Mouse (Mus musculus): ENCODE measurements at regions not wholly inside any gene's neighbourhood (a gene's known extent, or its start where the extent isn't known, plus 50 kb on each side); places are given as distances from the start of the nearest gene placed in this dataset.

DNA sequence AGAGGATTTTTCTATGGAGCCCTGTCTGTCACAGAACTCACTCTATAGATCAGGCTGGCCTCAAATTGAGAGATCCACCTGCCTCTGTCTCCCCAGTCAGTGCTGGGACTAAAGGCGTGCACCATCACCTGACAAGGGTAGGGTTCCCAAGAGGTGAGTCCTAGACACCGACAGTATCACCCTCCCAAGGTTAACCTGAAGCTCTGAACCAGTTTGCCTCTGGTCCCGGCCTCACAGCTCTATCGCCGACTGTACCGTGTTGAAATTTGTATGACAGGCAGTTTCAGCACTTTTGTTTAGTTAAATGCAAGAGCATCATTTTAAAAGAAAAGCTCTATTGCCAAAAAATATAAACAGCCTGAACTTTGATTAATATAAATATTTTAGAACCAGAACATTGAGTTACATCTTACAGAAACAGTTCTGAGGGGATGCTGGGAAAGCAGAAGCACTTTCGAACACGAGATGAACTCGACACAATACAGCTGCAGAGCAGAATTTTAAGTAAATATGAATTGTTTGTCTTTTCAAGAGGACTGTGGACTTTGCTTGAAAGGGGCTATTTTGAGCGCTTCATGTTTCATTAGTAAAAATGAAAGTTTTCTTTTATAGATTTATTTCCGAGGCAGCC lies 189.2 kb upstream of the Adgrl2 start:
- in situ Hi-C loops (cut with MboI, MseI): no loop called here

DNA sequence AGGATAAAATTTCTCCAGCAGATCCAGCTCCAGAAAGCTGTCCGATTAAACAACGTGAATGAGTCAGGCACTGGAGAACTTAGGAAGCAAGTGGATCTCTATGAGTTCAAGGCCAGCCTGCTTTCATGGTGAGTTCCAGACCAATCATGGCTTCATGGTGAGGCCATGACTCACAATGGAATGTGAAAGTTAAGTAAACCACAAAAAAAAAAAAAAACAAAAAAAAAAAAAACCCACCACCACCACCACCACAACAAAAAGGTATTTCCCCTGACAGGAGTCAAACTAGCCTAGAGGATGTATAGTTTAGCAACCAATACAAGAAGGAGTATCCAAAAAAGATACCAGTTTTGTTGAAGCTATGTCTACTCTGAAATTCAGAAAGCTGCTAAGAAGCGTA lies 188.5 kb upstream of the Adgrl2 start:
- in situ Hi-C loops (cut with MboI, MseI): no loop called here

DNA sequence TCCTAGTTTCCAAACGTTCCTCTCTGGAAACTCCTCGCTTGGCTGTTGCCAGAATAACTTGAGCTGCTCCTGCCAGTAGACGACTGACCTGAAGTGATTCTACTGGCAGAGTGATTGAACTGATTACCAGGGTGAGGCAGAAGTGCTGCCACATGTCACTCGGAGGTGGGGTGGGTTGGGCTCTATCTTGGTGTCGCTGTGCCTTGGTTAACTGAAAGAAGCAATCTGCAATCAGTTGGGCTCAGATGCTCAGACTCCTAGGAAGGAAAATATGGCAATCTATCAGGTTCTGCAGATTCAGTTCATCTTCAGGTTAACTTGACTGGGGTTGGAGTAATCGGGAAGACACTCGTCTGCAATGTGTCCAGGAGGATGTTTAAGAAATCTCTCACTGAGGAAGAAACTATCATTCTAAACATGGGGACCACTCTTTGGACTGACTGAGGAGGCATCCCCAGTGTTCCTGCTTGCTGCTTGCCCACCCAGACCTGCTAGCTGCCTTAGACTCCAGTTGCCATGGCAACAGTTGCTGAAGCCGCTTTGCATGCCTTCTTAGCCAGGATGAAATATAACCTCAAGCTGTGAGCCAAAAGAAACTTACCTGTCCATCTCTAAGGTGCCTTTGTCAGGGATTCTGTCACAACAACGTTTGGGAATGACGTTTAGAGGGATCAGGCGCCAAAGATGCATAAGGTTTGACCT lies 184.5 kb upstream of the Adgrl2 start:
- in situ Hi-C loops (cut with MboI, MseI): no loop called here

DNA sequence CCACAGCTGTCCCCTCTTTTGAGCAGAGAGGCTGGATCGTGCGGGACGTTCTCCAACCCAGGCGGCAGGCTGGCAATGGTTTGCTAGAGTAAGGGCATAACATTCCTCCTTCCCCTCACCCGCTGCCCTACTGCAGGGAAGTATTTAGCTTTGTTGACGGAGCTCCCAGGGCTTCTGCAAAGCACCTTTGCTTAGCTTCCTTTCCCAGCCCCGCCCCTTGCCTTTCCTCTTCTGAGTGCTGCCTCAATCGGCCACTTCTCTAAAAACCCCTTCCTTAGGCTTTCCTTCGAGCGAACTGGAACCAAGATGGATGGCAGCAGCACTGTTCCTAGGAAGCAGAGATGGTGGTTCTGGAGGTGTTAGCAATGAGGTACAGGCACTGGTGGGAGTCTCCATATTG lies 183.2 kb upstream of the Adgrl2 start:
- in situ Hi-C loops (cut with MboI, MseI): no loop called here

DNA sequence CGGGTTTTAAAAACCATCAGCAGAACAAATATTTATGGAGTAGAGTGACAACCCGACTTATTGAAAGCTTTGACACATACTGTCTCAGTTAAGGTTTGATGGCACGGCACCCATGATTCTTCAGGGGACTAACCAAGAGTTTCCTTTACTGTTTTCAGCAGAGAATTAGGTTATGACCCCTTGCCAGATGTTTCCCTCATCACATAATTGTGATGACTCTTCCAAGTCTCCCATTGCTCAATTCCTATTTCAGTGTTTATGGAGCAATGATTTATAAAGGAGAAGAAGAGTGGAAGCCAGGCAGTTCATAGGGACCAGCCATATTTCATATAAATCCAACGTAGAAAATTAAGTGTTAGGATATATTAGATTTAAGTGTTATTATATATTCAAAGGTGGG lies 181.4 kb upstream of the Adgrl2 start:
- in situ Hi-C loops (cut with MboI, MseI): no loop called here

DNA sequence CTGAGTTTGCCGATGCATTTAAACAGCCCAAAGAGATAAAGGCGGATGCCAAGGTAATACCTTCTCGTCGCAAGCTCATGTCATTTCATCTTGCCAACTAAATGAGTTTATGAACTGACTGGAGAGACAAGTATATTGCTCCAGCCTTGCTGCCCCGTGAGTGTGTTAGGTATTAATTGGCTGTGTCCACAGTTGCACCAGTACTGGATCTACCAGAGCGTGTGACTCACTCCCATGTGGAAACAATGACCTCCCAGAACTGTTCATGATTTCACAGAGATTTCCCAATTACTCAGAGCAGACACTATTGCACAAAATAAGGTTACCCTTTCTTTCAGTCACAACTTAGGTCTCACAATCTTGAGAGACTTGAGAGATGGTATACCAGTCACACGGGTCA lies 179.8 kb upstream of the Adgrl2 start:
- in situ Hi-C loops (cut with MboI, MseI): no loop called here

DNA sequence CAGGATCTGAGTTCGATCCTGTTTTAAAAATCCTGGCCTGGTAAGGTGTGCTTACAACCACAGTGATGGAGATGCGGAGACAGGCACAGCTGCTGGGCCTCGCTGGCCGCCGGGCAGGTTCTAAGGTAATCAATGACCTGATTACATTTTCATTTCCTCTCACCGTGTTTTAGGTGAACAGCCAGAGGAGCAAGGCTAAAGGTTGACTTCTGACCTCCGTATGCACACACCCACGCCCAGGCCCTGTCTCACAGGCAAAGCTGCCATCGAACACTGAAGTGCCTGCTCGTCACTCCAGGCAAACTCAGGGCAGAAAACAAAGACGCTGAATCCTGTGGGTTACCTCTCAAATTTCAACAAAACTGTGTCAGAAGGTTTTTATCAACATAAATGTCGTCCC lies 179.1 kb upstream of the Adgrl2 start:
- in situ Hi-C loops (cut with MboI, MseI): no loop called here

DNA sequence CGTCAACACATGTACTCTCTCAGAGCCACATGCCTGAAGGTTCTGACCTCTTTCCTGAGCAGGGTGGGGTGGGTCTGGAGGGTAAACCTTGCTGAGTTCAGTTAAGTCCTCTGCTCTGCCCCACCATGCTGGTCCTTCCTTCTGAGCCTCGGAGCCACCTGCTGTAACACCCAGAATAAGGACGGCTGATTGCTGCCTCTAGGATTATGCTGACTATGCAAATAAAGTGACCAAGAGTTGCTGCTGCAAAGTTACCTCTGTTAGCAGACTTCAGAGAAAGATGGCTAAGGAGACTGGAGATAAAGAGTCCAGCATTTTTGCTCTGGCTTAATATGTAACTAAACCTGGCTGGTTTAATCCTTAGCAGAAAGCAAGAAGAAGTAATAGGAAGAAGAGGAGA lies 177.6 kb upstream of the Adgrl2 start:
- in situ Hi-C loops (cut with MboI, MseI): no loop called here

DNA sequence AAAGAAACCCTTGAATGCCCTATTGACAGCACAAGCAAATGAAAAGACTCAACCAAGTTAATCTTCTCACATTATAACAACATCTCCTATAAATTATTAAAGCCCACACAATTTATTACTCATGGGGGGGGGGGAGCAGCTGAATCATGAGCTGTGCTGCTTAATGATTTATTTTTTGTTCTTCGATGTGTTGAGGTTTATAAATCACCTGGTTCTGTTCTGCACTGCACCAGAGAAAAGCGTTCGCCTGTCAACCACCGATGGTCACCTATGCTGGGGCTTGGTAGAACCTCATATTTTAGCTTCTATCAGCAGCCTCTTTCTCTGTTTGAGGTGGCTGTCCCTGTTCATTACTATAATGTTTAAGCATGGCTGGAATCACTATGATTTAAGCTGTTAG lies 174.4 kb upstream of the Adgrl2 start:
- in situ Hi-C loops (cut with MboI, MseI): no loop called here

DNA sequence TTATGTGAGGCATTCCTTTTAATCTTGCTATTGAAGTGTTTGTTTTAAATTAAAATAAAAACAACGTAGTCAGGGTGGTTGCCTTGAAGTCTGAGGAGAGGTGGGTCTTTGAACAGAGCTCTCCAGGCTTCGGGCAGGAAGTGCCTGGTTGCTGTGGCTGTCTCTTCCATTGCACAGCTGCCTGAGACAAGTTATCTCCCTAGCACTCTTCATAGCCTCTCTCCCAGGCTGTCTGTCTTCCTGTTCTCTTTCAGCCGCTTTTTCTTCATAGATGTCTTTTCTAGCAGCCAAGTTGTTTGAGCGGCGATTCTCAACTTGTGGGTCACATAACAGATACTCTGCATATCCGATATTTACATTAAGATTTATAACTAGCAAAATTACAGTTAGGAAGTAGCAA lies 173.2 kb upstream of the Adgrl2 start:
- in situ Hi-C loops (cut with MboI, MseI): no loop called here

DNA sequence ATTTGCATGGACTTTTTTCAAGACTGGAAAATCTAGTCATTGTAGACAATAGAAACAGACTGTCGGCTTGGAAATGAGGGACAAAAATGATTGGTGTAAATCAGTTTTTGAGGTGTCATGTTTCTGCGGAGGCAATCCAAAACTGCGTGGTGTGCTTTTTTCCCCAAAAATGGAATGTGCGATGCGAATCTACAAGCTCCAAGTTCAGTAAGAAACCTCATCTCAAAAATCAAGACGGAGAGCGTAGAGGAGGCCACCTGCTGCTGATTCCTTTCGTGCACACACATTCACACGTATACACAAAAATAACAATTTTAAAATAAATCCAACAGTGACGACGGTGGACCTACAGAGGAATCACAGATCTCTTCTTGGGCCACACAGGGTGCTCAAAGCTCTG lies 170.5 kb upstream of the Adgrl2 start:
- in situ Hi-C loops (cut with MboI, MseI): no loop called here

DNA sequence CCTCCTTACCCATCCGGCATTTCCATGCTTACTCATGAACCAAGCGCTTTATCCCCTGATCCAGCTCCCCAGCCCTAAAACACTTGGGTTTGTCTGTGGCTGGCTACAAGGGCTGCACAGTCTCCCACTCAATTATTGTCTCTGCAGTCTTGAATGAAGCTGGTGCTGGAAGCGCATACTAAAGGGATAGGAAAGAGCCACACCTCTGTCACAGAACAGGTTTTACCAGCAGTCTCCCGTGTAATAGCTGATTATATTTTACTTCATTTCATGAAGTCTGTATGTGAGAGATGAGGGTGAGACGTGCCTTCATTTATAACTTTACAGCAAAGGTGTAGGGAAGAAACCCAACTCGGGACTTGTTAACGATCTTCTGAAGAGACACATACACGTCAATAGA lies 167.0 kb upstream of the Adgrl2 start:
- in situ Hi-C loops (cut with MboI, MseI): no loop called here

DNA sequence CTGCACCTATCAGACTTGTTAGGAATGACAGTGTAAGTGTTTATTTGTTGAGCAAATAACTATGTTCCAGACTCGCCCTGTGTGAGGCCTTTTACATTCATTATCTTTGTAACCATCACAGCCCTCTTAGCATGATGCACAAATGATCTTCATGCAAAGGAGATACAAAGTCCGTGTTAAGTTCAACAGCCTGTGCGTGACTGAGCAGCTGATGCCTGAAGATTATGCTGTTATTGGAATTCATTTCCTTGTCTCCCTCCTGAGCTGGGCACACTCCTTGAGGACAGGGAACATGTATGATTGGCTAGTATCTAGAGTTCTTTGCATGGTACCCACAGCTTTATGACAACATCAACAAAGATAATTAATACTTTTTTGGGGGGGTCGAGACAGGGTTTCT lies 162.0 kb upstream of the Adgrl2 start:
- in situ Hi-C loops (cut with MboI, MseI): no loop called here

DNA sequence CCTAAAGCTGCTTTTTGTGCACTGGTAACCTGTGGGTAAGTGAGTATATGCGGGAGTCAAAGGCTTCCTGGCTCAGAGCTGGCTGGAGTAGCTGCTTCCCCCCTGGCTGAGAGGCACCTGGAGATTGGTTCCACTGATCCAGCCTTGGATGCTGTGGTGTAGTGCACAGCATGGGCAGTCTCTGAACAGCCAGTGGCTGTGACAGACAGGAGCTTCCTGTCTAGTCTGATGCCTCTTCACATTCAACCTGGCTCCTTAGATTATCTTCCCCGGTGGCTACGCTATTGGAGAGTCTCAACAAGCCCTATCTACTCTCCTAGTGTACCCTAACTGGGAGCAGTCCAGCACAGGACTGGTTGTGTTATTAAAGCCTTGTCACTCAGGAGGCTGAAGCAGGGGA lies 160.4 kb upstream of the Adgrl2 start:
- in situ Hi-C loops (cut with MboI, MseI): no loop called here

DNA sequence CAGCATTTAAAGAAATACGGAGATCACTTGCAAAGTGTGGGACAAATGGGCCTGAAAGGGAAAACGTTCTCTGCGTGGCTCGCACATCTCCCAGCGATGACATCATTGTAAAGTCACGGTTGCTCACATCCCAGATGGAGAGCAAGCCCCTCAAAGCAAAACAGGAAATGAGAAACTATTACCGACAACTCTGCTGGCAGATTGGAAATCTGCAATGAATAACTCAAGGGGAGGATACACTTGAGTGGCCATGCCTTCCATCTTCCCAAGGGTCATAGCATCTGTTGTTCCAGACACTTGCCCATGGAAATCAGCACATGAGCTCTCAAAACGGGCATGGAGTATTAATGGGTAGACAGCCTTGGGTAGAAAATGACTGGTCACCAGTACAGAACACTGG lies 158.3 kb upstream of the Adgrl2 start:
- in situ Hi-C loops (cut with MboI, MseI): no loop called here

DNA sequence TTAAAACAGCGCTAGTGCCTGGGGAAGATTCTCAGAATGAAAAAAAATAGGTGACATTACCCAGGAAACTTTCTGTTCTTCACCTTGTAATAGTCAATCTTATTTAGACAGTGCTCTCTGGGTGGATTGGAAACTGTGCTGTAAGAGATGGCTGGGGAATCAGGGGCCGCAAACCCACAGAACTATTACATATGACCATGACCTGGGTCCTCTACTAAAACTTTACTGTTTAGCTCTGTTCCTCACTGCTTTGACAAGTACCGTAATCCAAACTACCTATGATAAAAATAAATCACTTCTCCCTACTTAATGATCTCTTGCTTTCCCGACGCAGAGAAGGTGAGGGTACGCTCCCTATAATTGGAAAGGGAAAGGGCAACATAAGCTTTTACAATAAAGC lies 157.6 kb upstream of the Adgrl2 start:
- in situ Hi-C loops (cut with MboI, MseI): no loop called here

DNA sequence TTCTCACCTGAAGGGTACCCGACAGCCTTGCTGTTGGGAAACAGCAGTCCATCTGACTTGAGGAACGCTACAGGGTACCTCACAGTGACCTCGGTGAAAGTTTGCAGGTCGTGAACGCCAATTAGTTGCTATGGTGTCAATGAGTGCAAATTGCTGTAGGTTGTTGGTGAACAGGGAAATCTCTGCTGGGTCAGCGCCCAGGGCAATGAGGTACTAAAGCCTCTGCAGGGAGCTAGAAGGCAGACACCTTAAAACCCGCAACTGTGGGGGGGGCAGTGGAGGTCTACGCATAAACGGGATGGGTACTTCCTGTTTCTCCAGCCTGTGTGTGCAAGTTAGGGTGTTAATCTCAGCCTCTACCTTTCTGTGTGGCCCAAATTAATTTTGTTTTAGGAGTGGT lies 156.3 kb upstream of the Adgrl2 start:
- in situ Hi-C loops (cut with MboI, MseI): no loop called here

DNA sequence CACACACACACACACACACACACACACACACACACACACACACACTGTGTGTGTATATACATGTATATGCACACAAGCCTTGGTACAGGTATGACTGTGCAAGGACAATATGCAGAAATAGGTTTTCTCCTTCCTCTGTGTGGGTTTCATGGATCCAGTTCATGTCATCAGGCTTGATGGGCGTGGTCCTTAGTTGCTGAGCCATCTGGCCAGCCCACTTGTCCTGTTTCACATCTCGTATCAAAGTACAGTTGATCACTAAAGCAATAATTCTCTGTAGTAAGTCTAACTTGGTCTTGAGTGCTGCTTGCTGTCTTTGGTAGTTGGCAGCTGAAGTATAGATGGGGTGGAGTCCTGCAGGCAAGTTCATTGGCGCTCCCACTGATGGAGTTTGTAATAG lies 150.1 kb upstream of the Adgrl2 start:
- in situ Hi-C loops (cut with MboI, MseI): no loop called here

DNA sequence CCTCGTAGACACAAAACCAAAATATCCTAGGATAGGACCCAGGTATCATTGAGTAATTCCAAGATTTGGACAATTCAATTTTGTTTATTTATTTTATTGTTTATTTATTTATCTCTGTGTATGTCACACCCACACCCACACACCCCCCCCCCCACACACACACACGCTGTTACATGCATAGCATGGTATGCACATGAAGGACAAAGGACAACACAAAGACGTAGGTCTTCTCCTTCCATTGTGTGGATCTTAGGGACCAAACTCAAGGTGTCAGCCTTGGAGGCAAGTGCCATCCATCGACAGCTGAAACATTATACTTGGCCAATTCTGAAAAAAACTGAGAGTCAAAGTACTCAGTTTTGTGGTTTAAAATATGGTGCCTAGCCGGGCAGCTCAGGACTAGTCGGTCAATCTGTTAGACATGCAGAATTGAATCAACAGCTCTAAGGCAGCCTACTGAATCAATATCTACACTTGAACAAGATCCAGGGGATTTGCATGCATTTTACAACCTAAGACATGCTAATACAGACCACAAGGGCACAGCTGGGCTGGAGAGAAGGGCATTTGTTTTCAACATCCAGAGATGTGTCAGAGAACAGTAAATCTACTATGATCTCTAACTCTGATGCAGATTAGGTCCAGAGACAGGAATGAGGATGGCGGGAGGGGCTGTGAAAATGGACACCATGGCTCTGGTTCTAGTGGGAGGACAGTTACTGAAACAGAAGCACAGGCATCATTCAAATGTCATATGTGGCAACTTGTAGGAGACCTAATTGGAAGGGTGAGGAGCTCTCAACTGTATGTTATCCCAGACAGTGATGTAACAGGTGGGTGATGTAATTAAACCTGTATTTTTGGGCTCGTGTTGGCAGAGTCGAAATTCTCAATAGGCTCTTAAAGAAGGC lies 143.9 kb upstream of the Adgrl2 start:
- in situ Hi-C loops (cut with MboI, MseI): no loop called here

DNA sequence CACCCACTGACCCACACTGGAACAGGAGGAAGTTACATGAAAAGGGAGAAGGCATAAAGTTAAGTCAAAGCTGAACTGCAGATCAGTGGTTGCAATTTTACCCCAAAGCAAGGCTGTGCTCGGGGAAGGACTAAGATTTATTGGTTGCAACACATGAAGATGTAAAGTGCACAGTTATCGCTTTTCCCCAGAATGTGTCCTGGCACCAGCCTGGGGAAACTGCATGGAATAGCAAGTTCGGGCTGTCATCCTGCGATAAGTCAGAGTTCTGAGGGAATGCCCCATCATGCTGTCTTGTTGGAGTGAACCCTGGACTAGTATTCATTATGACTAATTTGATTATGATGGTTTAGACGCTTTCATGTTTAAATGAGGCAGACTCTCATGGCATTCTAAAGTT lies 128.5 kb upstream of the Adgrl2 start:
- in situ Hi-C loops (cut with MboI, MseI): no loop called here

DNA sequence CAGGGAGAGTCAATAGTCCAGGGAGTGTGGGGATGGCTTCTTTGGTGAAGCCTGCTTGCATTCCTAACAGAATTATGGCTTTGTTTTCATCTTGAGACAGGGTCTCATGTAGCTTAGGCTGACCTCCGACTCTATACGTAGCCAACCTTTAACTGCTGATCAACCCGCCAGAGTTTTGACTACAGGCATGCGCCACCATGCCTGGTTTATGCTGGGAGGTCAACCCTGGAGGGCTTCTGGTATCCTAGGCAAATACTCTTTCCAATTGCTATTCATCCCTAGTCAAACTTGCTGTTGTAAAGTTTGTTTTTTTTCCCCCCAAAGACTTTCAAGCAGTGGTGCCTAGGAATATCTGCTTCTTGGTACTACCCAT lies 127.3 kb upstream of the Adgrl2 start:
- in situ Hi-C loops (cut with MboI, MseI): no loop called here

DNA sequence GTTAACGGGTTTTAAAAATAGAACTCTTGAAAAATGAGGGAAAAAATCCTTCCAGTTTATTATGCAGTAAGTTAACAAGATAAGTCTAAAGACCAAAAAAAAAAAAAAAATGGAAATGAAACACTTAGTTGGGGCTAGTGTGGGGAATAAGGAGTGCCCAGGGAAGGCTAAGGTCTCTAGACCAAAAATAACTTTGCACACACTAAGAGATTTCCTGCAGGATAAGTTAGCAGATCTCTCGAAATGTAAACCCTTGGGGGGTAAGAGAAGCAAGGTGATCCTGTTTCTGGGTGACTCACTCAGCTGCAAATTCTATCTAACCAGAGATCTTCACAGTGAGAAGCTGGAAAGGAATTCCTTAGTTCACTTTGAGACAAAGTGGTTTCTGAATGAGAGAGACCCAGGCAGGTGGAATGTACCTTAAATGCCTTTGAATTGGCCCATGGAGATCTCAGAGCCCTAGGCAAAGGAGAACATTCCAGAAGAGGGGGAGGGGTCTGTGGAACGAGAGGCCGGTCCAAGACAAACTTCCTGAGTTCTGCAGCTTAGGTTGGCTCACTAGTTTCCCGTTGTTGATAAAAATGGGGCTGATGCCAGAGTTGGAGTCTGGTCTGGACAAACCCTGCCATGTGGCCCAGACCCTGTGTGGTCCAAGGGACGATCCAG lies 126.8 kb upstream of the Adgrl2 start:
- in situ Hi-C loops (cut with MboI, MseI): no loop called here

All from T-helper 1 cell (primary cell).